Mouse (Mus musculus) thymus, adult 18-20 months (tissue): Measurements from ENCODE around the gene Clec3b.

Experiments used
- DNase-seq, 2 experiments: peaks; one replicate each; pipeline ENCODE4 v3.0.0; 2022; ENCODE audit warnings: mixed read lengths in 2 of 2

Gene Clec3b

DNA sequence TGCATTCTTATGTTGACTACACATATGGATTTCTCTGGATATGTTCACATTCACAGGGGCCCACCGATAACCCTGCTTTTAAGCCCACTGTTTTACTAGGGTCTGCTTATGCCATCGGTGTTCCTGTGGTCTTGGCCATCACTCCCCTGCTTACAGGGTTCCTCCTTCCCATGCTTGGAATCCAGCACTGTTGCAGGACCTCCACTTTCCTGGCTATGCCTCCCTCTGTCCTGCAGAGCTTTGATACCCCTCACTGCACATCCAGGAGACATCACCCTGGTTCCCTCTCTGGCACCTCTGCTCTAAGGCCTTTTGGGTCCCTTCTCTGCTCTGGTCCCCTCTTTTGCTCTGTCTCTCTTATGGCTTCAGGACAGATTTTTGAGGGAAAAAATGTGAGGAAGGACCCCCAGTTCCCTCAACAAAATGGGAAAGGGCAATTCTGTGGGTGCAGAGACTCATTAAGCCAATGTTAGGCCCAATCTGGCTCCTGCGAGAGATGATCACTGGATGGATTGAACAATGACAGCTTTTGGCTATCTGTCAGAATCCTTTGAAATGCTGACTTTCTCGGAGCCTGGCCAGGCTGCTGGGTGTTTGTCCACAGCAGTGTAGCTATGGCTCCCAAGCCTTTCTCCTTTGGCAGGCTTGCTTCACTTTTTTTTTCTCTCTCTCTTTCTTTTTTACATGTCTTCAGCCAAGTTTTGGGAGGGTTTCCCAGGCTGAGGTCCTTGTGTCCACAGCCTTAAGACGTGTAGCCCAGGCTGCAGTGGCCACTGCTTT lies at the start of gene Clec3b:
Gene Clec3b (plus strand): TSS at position 706 of the 780 bp plus-strand sequence.
- no peak for DNase-seq

- DNase-seq: no peak
Measured at GRCm38 (mm10) chr9:123103425-123103824, 47.3 kb upstream of the Clec3b start.

GRCm38 (mm10) chr9:123104362-123104761 lies 46.4 kb upstream of the Clec3b start:
- DNase-seq: no peak

- DNase-seq: no peak
Measured at GRCm38 (mm10) chr9:123107186-123107585, 43.6 kb upstream of the Clec3b start.

GRCm38 (mm10) chr9:123109188-123109587 lies 41.6 kb upstream of the Clec3b start:
- DNase-seq: no peak

DNA sequence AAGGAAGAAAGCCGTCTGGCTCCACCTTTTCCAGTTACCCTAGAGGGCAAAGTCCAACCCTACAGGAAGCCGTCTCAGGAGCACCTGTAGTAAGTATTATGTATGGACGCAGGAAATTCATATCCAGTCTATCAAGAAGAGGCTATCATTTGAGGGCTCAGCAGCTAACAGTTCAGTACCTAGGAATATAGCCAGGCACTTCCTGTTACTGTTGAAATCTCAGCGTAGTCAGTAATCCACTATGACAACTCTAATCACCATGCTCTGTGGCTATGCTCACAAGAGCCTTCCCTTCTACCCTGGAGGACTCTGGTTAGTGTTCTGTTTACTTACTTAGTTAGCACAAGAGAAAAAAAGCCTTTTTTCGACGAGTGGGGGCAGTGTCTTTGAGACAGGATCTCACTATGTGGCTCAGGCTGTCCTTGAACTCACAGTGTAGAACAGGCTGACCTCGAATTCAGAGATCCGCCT lies 39.0 kb upstream of the Clec3b start:
- DNase-seq: no peak

DNA sequence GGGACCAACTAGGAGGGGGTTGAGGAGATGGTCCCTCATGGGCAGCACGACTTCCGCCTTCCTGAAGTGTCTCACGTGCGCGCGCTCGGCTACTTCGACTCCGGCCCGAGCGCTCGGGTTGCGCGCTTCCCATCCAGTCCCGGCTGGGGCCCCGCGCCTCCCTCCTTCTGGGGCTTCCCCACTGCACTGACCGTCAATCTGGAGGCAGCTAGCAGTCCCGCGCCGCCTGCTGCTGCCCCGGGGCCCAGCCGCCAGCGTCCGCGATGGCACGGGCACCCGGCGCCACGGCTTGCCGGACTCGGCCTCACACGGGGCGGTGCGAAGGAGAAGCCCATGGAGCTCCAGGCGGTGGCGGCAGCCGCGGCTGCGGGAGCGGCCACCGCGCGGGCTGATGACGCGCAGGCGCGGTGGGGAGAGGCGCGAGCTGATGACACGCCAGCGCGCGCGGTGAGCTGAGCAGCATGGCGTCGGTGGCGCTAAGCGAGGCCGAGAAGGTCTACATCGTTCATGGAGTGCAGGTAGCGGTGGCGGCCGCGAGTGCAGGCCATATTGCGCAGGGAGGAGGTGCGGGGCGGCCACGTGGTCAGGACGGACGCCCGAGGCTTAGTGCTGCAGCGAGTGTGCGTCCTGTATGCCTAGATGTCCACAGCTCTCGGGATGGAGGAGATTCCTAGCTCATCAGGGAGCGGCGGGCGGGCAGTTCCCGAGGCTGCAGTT lies 37.8 kb upstream of the Clec3b start, which contains the start of the genes Zdhhc3 and Exosc7:
Gene Zdhhc3 (minus strand): TSS at position 401 of the 717 bp plus-strand sequence.
Gene Exosc7 (plus strand): TSS at position 411 of the 717 bp plus-strand sequence.
- DNase-seq: peak; percentile 64 to 66

DNA sequence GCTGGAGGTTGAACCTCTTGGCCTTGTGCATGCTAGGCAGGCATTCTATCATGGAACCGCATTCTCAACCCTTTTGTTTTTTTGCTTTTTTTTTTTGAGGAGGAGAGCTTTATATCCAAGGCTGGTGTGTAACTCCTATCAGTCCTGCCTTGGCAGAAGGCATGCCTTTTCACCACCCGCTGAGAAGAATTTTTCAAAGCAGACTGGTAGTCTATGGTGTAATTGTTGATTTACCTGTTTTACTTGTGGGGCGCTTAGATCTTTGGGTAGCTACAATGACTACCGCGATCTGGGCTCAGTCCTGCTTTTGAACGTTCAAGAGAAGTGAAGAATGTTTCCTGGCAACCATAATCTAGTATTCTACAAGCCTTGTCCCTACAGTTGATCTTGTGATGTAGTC lies 36.8 kb upstream of the Clec3b start:
- no peak for DNase-seq

- DNase-seq: no peak
Measured at GRCm38 (mm10) chr9:123115566-123115965, 35.2 kb upstream of the Clec3b start.

DNA sequence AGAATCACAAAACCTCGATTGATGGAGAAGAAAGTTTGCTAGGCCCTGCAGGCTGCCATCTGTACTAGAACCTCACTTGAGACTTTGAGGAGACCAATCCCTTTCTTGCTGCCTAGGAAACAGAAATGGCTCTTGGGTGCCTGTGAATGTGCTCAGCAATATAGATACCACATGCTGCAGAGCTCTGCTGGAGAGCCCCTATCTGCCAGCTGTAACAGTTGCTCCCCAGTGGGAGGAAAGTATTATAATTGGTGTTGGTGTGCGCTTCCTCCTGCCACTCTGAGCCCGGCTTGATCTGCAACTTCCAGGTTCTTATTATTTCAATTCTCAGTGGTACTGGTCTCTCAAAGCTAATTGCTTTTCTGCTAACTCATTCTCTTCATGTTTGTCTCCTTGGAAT lies 27.7 kb upstream of the Clec3b start:
- no peak for DNase-seq

DNA sequence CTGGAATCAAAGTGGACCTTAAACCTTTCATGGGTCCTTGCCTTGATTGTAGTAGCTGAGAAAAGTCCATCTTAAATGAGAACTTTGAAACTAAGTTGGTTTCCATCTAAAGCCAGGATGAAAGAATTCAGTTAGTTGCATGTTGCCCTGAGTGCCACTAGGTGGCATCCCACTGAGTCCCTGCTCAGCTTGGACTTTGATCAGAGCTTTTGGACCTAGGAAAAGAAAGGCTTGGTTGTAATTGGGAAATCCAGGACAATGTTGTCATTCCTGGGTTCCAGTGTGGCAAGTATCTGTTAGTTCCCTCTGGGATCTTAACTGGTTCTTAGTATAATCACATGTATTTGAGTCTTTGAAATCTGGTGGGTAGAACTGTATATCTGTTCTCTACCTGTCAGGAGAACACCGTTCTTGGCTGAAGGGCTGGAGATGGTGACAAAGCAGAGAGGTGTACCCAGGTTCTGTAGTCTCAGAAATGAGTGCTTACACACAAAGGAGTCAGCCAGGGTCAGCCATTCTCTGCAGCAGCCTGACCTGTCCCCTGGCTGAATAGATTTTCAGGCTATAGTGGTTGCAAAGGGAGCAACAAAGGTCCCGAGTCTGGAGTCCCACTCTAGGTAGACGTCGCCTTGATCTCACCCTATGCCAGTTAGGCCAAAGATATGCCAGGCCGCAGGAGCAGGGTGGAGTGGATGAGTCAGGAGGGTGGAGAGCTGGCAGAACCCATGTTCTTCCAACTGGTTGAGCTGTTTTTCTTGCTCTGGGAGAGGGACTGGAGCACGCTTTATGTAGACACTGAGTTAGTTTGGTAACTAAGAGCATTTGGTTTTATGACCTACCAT lies 27.0 kb upstream of the Clec3b start:
- no peak for DNase-seq

- DNase-seq: no peak
Measured at GRCm38 (mm10) chr9:123124413-123124981, 26.2 kb upstream of the Clec3b start.

DNA sequence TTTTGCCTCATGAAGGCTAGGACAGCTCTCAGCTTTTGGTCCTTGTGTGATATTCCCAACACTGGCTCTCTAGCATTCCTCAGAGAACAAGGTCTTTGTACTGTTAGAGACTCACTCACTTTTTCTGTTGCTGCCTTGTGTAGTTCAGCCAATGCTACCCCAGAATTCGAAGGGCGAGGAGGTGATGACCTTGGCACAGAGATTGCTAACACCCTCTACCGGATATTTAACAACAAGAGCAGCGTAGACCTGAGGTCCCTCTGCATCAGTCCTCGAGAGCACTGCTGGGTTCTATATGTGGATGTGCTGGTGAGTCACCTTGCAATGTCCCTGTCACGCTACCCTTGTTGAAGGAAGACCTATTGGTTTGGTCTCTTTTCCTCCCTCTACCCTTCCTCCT lies 23.1 kb upstream of the Clec3b start:
- DNase-seq: no peak

DNA sequence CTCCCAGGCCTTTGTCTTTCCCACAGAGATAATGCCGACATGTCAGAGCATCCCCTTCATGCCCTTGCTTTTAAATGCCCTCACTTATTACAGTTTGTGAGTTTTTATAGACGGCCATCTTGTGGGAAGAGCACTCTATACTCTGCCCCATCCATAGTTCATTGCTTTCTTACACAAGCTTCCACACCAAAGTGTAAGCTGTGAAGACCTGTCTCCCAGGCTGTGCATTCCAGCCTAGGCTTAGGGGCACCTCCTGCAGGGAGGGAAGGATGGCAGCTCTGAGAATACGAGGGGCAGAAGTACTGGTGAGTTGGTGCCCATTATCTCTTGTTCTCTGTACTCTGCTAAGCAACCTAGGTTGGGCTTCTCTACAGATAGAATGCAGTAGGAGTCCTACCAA lies 17.8 kb upstream of the Clec3b start:
- DNase-seq: no peak

DNA sequence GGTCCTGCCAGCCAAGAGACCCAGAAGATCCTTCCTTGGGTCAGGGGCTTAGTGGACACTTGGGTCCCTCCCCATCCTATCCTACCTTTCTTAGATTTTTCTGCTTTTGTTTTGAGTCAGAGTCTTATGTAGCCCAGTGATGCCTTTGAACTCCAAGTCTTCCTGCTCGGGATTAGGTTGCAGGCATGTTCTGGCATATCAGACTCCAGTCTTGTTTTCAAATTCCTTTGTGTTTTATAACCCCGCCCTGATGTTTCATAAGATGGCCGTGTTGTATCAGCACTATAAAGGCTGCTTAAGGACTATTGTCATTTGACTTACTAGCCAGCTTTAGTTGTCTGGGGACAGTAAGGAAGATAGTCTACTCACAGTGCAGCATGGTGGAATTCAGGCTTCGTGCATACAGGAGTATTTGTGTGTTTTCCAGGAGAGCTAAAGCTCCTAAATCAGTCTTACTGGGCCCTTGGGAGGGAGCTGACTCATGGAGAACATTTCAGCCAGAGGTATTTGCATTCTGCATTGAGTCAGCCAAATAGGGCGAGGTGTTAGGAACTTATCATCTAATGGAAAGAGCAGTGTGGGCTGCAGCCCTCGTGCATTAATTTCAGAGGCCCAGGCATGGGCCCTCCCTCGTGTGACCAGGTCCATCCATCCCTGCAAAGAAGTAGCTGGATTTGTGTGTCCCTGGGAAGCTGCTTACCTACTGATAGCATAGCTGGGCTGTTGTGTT lies 13.6 kb upstream of the Clec3b start:
- DNase-seq: no peak

DNA sequence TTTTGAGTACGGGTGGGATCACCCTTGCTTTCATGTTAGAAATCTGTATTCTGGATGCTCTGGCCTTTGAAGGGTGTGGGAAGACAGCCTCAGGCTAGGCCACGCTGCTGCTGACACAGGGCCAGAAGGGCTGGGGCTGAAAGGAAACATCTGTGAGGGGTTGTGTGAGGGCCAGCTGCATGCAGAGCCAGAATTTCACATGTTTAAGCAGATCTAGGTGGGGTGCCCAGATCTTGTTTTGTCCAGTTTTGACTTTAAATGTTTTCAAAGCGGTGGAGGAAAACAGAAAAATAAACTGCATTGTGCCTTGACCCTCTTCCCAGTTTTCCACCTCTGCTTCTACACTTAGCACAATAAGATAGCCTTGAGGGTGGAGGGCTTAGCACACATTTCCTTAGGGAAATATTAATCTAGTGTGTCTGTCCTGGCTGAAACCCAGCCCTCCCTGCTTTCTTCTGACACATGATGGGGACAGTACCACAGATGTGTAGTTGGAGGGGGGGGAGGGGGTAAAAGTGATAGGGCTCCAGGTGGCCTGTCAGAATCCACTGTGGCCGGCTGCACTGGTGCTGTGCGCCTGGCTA lies 11.8 kb upstream of the Clec3b start:
- no peak for DNase-seq

- no peak for DNase-seq
Measured at GRCm38 (mm10) chr9:123139887-123140614, 10.7 kb upstream of the Clec3b start.

GRCm38 (mm10) chr9:123148430-123148829 lies 2.3 kb upstream of the Clec3b start:
- DNase-seq: no peak

GRCm38 (mm10) chr9:123151561-123151960 lies 815 bp downstream of the Clec3b start:
- DNase-seq: no peak

DNA sequence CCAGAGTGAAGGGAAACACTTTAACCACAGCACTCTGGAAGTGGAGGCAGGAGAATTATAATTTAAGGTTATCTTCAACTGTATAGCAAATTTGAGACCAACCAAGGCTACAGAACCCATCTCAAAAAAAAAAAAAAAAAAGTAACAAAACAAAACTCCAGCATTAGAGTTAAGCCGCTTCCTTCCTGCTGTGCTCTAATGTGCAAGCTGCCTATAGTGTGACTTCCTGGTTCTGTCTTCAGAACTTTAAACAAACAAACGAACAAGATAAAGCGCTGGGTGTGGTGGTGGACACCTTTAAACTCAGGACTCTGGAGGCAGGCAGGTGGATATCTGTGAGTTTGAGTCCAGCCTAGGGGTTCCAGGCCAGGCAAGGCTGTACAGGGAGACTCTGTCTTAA lies 1.3 kb downstream of the Clec3b start:
- no peak for DNase-seq

DNA sequence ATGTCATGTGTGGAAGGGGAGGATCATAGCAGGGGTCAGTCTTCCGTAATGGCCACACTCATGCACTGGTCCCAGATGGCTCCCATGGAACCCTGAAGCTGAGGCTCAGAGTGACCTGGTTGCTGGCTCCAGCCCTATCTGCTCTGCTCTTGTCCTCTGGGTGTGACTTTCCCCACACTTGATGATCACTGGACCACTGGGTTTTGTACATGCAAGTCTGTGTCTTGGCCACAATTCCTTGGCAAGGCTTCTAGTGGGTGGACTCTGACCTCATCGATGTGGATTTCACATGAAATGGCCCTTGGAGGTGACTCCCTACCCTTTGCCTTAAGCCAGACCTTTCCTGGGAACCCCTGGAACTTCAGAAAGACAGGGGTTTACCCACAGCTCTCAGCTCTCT lies 2.4 kb downstream of the Clec3b start:
- no peak for DNase-seq
